Mouse (Mus musculus) v-Abl transformed pro-B cells (cell line): Measurements from ENCODE around the gene Atox1.

Source experiments
- in situ Hi-C, 2 experiments: fragments of 400-800 bp; cut with MboI; formaldehyde crosslinking; loops; one replicate each; pipeline ENCODE4 v1.15.1; 2025; ENCODE audit not compliant: unreplicated experiment in 2 of 2

Gene Atox1

DNA sequence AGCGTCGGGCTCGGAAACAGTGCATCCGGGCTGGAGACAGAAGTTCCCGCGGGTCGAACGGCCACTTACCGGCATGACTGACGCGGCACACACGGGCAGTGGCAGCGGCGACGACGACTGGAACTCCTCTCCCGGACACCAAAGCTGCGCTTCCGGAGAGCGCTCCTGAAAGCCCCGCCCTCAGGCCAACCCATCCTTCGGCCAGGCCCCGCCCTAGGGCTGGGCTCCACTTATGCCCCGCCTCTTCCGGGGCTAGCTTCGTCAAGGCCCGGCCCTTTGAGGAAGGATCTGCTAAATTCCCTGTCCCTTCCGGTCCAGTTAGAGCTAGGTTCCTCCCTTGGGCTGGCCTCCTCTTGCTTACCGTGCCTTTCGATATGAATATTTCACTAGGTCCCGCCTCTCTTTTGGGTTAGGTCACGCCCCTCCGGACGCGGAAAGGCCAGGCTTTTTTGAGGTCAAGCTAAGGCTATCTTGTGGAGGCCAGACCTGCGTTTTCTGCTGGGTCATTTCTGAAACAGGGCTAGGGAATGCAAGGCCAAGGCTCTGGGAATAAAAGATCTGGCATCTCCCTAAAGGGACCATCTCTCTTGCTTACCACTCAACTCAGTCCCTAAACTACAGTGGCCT, at the start of gene Atox1:
Gene Atox1 (minus strand): TSS at position 221 of the 627 bp plus-strand sequence.
- in situ Hi-C loops: loop anchor here in 1 of 2 experiments (10.0 kb wide), 1 partner anchor 586 kb away; no protein-coding TSS in a partner anchor

DNA sequence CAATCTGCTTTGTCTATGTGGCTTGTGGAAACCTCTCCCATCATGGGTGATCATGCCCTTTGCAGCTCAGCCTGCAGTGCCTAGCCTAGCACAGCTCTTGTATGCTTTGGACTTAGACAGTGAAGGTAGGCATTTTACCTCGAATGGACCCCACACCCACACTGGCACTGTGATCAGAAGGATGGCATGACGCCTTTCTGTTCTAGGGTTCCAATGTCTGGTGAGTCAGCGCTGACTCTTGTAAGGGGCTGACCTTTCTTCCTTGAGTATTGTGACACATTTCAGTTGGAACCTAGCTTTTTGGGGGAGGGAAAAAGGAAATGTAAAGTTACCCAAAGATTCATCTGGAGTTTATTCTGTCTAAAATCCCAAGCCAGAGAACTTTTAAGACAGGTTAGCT, 44.4 kb upstream of the Atox1 start:
- in situ Hi-C loops: loop anchor here in 1 of 2 experiments (25.0 kb wide), 1 partner anchor 1957 kb away; no protein-coding TSS in a partner anchor

DNA sequence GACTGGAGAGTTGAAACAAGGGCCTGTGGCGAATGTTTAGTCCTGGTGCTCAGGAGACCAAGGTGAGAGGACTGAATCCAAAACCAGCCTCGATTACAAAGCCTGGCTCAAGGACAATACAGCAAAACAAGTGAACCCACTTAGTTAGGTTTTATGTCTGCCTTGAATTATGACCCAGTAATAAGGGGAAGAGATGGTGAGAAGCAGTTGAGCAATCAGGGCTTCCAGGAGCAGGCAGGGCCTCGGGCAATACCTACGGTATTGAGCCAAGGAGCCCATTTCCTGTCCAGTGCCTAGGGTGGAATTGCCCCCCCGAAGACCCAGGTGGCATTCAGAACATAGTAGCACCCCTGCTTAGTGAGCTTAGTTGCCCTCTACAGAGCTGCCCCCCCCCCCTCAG, 41.8 kb upstream of the Atox1 start:
- in situ Hi-C loops: loop anchor here in 1 of 2 experiments (25.0 kb wide), 1 partner anchor 1959 kb away; no protein-coding TSS in a partner anchor

- in situ Hi-C loops: loop anchor here in 1 of 2 experiments (25.0 kb wide), 1 partner anchor 1960 kb away; no protein-coding TSS in a partner anchor
Observed at GRCm38 (mm10) chr11:55501955-55502531, 41.0 kb upstream of the Atox1 start.

DNA sequence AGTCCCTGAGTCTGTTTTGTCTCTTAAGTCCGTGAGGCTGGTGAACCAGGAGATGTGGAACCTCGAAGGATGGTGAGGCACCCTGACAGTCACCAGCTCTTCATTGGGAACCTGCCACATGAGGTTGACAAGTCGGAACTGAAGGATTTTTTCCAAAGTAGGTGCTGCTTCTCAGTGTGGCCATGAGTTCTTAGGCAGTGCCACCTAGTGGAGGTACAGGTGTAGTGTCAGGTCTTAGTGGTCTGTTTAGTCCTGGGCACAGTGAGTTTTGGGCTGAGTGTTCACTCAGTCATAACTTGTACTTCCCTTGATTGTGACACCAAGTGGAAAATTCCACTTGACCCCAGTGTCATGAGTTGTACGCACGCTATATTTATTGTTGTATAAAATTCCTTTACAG, 36.8 kb upstream of the Atox1 start:
- in situ Hi-C loops: loop anchor here in 1 of 2 experiments (5.0 kb wide), 1 partner anchor 41 kb away; no protein-coding TSS in a partner anchor

DNA sequence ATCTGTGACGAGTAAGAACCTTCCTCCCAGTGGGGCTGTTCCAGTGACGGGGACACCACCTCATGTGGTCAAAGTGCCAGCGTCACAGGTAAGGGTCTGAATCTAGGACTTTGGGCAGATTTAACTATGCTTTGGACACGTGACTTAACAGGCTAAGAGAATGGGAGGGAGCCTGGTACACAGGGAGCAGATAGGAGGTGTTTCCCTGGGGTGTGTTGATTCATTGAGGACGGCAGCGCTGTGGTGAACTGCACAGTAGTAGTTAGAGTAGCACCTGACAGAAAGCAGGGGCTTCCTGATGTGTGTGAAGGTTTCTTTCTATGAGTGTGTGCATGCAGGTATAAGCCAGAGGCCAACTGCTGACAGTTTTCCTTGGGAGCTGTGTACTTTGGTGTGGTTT, 35.1 kb upstream of the Atox1 start:
- in situ Hi-C loops: loop anchor here in 1 of 2 experiments (5.0 kb wide), 1 partner anchor 39 kb away; no protein-coding TSS in a partner anchor

DNA sequence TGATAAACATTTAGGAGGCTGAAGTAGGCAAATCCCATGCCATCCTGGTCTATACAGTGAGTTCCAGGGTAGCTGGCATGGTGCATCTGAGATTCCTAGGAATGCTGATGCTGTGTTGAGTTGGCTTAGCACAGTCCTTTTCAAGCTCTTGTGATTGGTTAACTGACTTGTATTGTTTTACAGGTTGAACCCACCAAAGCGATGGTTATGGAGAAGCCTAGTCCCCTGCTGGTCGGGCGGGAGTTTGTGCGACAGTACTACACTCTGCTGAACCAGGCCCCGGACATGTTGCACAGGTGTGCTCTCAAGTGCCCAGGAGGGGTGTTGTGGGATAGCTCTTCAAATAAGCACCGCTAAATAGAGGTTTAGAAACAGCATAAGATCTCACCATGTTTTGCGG, 24.4 kb upstream of the Atox1 start:
- in situ Hi-C loops: no loop called here

DNA sequence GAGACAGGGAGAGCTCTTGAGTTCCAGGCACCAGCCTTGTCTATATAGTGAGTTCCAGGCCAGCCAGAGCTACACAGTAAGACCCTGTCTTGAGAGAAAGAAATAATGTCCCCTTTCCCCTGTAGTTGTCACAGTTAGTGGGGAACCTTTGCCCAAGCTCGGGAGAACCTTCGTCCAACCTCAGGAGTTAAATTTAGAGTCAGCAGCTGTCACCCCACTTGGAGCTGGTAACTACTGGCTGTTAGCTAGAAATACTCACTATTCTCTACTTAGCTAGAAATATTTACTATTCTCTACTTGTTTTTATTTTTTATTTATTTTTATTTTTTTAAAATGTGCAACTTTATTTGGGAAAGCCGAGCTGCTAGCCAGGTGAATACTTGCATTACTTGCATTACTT, 12.2 kb upstream of the Atox1 start:
- in situ Hi-C loops: no loop called here

- in situ Hi-C loops: no loop called here
Observed at GRCm38 (mm10) chr11:55471467-55471866, 10.4 kb upstream of the Atox1 start.

DNA sequence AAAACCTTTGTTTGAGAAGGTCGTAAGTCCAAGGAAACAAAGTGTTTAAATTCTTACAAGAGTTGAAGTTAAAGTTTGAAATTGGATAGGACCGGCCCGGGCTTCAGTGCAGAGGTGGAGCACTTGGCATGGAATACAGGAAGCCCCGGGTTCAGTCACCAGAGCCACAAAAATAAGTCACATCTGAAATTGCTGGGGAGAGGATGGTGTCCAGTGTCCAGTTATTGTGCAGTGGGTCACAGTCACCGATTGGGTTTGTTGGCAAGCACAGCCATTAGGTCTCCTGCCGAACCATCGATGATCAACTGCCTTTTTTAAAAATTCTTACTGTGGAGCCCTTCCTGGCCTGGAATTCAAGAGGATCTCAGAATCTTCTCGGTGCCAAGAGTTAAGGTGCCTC, 9.7 kb upstream of the Atox1 start:
- in situ Hi-C loops: no loop called here

DNA sequence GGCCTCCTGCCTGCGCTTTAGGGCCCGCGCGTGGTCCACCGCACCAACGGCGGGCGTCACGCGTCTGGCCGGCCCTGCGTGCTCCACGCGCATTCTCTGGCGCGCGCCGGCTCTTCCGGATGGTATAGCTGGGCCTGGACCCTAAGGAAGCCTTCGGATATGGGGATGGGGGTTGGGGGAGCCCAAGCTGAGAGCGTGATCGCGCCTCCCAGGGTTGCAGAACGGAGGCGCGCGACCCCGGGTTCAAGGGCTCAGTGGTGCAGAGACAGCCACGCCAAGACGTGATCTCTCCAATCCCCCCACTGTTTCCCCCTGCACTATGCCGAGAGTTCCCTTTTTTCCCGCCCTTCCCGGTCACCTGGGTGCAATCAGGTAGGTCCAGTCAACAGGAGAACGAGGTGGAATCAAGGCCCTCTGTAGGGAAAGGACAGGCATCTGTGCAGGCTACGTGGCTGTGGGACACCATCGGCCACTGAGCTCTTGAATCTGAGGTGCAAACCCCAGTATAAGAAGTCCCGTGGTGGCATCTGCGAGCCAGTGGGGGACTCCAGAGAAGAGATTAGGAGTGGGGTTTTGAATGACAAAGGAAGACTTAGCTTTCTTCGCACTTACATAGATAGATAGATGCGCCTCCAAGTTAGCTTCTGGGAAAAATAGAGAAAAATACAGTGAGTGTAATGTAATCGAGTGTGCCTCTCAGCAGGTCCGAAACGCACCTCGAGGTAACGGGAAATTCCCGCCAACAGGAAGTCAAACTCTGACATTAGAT, 9.1 kb upstream of the Atox1 start:
- in situ Hi-C loops: loop anchor here in 1 of 2 experiments (10.0 kb wide), 1 partner anchor 595 kb away; no protein-coding TSS in a partner anchor

GRCm38 (mm10) chr11:55469048-55469843, 8.2 kb upstream of the Atox1 start, which contains the start of gene G3bp1:
Gene G3bp1 (plus strand): TSS chr11:55469685.
- in situ Hi-C loops: loop anchor here in 1 of 2 experiments (10.0 kb wide), 1 partner anchor 594 kb away; no protein-coding TSS in a partner anchor

- in situ Hi-C loops: loop anchor here in 1 of 2 experiments (10.0 kb wide), 1 partner anchor 594 kb away; no protein-coding TSS in a partner anchor
Observed at GRCm38 (mm10) chr11:55468611-55469047, 7.6 kb upstream of the Atox1 start.

DNA sequence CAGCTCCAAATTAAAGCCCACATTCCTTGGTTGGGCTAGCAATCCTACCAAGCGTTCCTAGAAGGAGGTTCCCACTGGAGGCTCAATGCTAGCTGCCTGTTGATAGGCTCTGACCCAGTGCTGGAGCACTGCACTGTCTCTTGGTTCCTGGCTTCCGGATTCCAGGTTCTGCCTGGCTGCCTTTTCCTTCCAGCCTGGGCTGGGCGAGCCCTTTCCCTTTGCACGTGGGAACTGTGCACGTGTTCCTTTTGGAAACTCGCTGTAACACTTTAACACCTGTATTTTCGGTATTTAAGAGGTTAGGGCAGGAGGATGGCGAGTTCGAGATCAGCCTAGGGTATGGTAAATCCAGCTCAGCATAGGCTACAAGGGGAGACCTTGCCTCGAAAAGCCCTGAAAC, 7.0 kb upstream of the Atox1 start:
- in situ Hi-C loops: loop anchor here in 1 of 2 experiments (10.0 kb wide), 1 partner anchor 593 kb away; no protein-coding TSS in a partner anchor

DNA sequence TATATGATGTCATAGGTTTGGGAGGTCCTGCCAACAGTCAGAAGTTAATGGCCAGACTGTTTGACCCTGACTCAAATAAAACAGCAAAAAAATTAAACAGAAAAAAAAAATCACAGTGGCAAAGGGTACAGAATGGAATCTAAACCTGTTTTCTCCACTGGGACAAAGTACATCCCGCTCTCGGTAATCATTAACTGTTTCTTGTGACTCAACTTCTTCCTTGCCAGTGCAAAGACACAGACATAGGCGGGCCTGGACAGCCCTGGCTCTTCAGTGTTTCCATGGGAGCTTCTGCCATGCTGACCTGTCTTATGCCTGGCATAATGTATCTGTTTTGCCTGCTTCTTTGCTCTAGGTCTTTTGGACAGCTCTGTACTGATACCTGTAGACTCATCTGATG, 4.1 kb upstream of the Atox1 start:
- in situ Hi-C loops: loop anchor here in 1 of 2 experiments (10.0 kb wide), 1 partner anchor 590 kb away; no protein-coding TSS in a partner anchor

DNA sequence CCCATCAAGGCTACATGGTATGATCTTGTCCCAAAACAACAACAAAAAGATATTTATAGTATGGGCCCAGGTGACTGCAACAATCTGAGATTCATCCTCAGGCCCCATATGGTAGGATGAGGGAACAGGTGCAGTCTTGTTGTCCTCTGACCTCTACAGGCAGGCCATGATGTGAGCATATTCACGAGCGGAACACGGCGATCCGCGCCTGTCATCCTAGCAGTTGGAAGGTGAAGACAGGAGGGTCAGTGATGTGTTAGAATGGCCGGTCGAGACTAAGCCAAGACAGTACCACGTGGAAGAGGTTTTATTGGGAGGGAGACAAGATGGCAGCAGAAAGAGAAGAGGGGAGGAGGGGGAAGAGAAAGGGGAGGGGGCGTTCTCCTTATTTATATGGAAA, 3.7 kb upstream of the Atox1 start:
- in situ Hi-C loops: loop anchor here in 1 of 2 experiments (10.0 kb wide), 1 partner anchor 590 kb away; no protein-coding TSS in a partner anchor

- in situ Hi-C loops: loop anchor here in 1 of 2 experiments (10.0 kb wide), 1 partner anchor 587 kb away; no protein-coding TSS in a partner anchor
Observed at GRCm38 (mm10) chr11:55462149-55462548, 1.1 kb upstream of the Atox1 start.

GRCm38 (mm10) chr11:55460559-55461018, 450 bp downstream of the Atox1 start:
- in situ Hi-C loops: loop anchor here in 1 of 2 experiments (10.0 kb wide), 1 partner anchor 586 kb away; no protein-coding TSS in a partner anchor

DNA sequence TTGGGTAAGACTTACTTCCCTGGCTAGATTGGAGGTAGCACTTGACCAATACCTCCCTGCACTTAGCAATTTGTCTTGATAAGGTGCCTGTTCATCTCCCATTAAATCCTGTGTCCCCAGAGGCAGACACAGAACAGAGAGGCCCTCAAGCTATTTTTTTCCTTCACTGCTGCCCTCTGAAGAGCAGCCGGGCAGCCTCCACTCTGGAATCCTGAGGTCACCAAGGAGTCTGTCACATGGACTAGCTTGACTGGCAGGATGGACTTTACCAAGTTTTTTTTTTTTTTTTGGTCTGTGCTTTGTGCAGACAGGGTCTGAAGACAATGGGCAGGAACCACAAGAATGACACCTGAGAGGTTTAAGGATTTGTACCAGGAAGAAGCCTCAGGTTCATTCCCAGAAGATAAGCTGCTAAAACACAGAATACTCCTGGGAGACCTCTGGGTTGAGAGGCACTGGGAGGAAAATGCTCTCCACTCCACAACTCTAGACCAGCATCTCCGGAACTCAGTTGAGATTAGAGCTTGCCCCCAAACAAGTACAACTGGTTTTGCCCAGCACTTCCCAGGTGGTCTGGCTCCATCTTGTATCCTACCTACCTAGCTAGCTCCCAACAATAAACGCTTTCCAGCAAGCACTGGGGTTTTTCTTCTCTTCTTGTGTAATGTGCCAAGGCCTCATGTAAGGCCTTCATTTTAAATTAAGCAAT, 1.0 kb downstream of the Atox1 start:
- in situ Hi-C loops: loop anchor here in 1 of 2 experiments (5.0 to 10.0 kb wide), 2 partner anchors 37 to 585 kb away; no protein-coding TSS in a partner anchor
